Mouse (Mus musculus) splenic B cell, adult 2 months (primary cell): Measurements from ENCODE around the gene Nsun3.

Experiments
- DNase-seq: peaks from one replicate; pipeline ENCODE4 v3.0.0-alpha.2; 2011; ENCODE audit warnings: low read depth, low spot score
- H3K27me3 ChIP-seq: 2 replicates; pipeline ENCODE4 v1.6.1; 2012; ENCODE audit warnings: mild to moderate bottlenecking, low read length, moderate library complexity, mixed read lengths; ENCODE audit not compliant: control insufficient read depth, poor library complexity, insufficient read depth, severe bottlenecking
- H3K36me3 ChIP-seq: 2 replicates; pipeline ENCODE4 v1.6.1; 2012; ENCODE audit warnings: mild to moderate bottlenecking, low read length, moderate library complexity, mixed read lengths; ENCODE audit not compliant: control insufficient read depth, poor library complexity, insufficient read depth, severe bottlenecking

The Nsun3 gene

DNA sequence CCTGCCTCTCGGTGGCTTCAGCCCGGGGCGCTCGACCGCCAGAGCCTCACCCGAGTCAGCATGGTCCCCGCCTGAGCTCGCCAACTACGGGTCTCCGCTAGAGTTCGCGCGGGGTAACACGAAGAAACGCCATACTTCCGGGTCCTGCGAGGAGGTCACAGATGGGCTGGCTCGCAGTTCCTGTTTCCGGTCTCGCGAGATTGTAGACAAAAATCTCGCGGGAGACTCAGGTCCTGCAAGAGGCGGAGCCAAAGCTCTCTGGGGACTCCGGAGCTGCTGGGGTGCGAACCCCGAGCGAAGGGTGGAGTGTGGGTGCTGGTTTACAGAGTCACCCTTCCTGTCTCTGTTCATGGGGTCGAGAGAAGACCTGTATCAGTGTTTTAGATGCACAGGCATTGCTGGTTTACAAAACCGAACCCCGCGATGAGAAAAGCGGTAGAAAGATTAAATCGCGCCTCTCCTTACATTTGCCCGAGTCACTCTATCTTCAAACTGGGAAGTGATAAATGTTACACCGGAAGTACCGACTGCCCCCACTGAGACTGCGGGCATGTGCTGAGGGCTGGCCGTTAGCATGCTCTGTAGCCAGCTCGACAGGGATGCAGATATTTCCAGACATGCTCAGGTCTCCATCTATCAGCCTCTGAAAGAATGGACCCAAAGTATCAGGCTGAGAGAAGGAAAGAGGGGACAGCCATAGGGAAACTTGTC lies at the start of gene Nsun3:
TSS of gene Nsun3 (minus strand) at position 198 of the 711 bp plus-strand sequence.
- Histone ChIP-seq H3K27me3 (no peaks in the 10 kb centered on the region), H3K36me3 (no peaks in the 10 kb centered on the region; the same call in 1 of the 2 replicates)
- peak; percentile 98 for DNase-seq

DNA sequence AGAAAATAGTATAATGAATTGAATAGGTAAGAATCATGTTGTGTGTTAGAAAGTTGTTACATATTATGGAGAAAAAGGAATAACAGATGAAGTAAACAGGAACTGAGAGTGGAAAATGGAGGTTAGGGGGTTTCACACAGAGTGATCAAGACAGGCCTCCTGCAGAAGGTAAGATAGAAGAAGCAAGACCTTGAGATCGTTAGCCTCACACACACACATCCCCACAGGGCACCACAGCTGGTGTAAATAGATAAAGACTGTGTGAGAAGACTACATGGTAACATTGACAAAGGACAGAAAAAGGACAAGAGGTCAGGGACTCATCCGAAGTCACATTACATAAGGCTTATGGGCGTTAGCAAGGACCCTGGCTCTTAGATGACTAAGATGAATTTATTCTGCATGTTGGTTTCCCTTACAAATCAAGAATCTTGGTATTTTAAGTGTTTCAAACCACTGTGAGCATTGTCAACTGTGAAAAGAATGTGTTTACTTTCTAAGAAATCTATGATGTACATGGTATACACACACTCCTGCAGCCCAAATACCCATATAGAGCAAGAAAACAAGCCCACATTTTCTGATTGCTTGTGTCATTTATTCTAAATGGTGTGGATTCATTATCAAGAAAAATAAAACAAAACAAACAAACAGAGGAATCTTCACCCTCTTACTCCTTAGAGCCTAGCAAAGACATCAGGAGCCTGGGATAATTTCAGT lies 47.6 kb upstream of the Nsun3 start:
- no peaks in the 10 kb centered on the region for H3K36me3 ChIP-seq
- DNase-seq, result peak; percentile 59
- no peaks in the 10 kb centered on the region; the same call in 1 of the 2 replicates for H3K27me3 ChIP-seq

DNA sequence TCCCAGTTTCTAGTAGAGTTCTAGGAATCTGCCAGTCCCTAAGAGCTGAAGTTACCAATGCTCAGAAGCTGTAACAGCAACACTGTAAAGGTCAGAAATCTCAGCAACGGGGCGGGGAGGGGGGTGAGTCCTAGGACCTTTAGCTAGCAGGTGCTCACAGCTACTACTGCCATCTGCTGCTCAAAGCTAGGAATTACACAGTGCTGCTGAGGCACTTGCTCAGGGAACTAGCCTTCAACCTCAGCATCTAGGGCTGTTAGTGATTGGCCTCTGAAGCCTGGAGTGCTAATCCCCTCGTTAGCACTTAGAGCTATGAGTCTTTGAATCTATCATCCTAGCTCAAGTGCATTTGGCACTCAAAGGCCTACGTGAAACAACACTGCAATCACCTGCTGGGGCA lies 45.9 kb upstream of the Nsun3 start:
- H3K27me3 ChIP-seq, result no peaks in the 10 kb centered on the region; the same call in 1 of the 2 replicates
- no peaks in the 10 kb centered on the region for H3K36me3 ChIP-seq
- peak; percentile 80 for DNase-seq

DNA sequence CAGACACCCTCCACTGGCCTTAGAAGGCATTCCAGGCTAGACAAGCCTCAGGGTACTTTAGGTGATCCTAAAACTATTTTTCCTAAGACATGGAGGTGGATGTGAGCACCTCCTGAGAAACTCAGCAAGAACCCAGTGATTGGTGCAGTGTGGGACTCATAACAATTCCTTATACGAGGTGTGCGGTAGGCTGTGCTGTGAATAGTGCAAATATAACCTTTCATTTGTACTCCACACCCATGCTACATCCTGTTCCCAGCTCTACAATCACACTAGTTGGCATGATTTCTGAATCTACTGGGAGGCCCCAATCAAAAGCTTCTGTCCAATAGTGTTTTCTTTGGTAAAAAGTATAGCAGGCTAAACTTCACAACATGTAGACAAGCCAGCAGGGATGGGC lies 45.4 kb upstream of the Nsun3 start:
- Histone ChIP-seq H3K27me3 (no peaks in the 10 kb centered on the region; the same call in 1 of the 2 replicates), H3K36me3 (no peaks in the 10 kb centered on the region)
- no peak for DNase-seq

DNA sequence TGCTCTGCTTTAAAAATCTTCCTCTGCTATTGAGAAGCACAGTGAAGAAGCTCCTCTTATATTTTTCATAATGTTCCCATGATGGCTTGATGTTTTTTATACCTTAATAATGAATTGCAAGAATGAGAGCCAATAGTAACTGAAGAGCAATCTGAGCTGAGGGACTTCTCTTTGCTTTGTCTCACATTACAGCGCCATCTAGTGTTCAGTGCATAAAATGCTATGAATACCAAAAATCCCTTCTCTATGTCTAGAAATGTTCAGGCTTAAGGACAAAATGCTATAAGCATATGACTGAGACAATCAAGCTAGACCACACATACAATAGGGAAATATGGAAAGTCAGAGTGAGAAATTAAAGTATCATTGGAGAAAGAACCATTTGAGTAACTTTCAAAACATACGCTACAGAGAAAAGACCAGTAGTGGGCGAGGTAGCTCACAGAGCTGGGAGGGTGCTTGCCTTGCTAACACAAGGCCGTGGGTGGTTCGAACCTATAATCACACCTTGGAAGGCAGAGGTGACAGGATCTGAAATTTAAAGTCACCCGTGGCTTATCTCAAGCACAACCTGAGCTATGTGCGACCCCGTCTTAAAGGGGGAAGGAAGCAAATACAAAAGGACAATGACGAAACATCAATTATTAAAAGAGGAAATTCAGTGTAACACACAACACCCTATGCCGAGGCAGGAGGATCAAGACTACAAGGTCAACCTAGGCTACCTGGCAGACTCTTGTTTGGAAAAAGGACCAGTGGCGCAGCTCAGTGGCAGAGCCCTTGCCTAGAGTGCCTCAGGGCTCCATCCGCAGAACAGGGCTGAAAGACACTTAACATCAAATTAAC lies 39.8 kb upstream of the Nsun3 start:
- peak; percentile 70 for DNase-seq
- no peaks in the 10 kb centered on the region for H3K36me3 ChIP-seq
- H3K27me3 ChIP-seq, result no peaks in the 10 kb centered on the region

DNA sequence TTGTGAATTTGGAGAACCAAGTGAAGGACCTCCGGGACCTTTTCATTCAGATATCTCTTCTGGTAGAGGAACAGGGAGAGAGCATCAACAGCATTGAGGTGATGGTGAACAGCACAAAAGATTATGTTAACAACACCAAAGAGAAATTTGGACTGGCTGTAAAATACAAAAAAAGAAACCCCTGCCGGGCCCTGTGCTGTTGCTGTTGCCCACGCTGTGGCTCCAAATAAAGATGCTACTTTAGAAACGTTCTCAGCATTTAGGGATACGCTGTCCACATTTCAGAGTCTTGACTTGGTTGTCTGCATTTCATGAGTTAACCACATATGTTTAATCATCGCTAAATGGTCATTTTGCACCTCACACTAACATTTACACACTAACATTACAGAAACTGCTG lies 35.9 kb upstream of the Nsun3 start:
- Histone ChIP-seq H3K27me3 (no peaks in the 10 kb centered on the region), H3K36me3 (0 out of 2 replicates have a peak, but pooled peaks cover 1% of the 10 kb centered on the region)
- DNase-seq, result no peak

DNA sequence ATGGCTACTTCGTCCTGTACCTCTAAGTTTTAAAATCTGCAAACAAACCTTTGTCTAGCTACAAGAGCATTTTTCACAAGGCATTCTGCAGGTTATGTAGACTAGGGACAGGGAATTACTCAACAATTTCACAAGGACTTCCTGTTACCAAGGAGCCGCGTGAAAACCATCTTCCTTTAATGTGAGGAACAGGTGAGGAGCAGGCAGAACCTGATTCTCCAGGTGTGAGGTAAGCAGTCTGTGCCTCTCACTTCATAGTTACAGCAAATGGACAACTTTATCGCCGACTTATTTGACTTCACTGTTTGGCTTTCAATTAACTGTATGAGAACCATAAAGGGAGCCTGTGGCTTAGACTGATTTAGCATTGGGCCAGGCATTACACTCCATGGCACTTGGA lies 27.9 kb upstream of the Nsun3 start, which contains the start of gene Stx19:
TSS of gene Stx19 (plus strand) at position 186 of the 400 bp plus-strand sequence.
- H3K27me3 ChIP-seq, result no peaks in the 10 kb centered on the region
- H3K36me3 ChIP-seq, result 0 out of 2 replicates have a peak, but pooled peaks cover 1% of the 10 kb centered on the region
- DNase-seq, result no peak

DNA sequence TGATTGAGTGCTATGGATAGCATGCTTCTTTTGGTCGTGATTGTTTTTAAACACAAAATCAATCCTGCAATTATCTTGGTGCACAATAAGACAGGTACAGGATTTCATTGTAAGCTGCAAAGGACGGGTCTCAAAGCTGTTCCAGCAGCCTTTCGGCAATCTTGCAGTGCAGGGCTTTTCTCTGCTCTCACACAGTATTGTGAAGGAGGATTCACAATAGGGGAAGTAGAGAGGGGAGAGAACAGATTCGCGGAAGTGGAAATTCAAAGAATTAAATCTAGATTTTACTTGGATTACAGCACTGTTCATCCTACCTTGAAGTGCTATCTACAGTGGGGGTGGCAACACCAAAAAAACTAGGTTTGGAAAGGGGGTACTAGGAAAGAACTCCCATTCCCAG lies 27.2 kb upstream of the Nsun3 start:
- no peak for DNase-seq
- Histone ChIP-seq H3K27me3 (no peaks in the 10 kb centered on the region), H3K36me3 (0 out of 2 replicates have a peak, but pooled peaks cover 1% of the 10 kb centered on the region)

DNA sequence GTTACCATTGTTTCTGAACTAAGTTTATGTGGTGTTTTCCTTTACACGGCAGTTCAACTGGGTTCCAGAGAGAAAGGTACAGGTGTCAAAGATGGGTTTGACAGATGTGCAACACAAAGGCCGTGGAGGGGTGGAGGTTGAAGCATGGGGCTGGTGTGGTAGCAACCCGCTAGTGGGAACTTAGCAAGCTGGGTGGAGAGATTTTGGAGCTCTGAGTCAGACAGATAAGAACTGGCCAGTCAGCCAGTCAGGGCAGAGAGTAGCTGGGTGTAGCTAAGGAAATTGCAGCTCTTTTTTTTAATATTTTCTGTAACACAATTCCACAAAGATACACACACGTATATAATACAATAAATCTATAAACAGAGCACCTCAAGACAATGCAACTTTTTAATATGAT lies 24.2 kb upstream of the Nsun3 start:
- Histone ChIP-seq H3K27me3 (no peaks in the 10 kb centered on the region), H3K36me3 (no peaks in the 10 kb centered on the region)
- no peak for DNase-seq

DNA sequence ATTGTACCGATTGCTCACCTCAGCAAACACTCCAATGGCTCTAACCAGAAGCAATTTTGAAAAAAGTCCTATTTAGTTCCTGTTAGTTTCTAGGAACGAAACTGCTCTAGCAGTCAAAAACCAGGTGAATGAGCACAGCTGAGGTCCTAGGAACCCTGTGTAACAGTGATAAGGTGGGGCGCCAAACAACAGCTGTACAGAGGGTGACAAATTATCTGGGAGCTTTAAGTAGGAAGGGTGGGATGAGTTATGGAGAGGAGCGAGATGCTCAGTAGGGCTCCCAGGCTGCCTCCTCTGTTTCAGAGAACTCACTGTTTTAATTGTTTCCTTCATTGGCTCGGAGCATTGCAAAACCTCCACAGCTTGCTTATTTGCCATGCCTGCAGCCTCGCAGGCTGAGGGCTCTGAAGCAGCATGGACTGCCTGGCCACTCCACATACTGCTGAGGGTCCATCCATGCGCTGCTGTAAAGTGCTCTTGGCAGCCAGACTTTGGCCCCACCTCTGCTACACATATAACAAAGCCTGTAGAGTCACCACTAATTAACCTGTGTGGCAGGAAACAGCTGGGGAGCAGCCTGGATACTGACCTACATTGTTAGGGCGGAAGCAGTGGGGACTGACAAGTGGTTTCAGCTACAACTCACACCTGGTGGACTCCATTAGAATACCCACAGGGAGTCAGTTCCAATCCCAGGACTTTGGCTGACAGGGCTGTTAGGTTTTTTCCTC lies 20.8 kb upstream of the Nsun3 start:
- no peaks in the 10 kb centered on the region for H3K27me3 ChIP-seq
- no peak for DNase-seq
- H3K36me3 ChIP-seq, result peaks cover 8% of the 10 kb centered on the region; the same call in 1 of the 2 replicates

DNA sequence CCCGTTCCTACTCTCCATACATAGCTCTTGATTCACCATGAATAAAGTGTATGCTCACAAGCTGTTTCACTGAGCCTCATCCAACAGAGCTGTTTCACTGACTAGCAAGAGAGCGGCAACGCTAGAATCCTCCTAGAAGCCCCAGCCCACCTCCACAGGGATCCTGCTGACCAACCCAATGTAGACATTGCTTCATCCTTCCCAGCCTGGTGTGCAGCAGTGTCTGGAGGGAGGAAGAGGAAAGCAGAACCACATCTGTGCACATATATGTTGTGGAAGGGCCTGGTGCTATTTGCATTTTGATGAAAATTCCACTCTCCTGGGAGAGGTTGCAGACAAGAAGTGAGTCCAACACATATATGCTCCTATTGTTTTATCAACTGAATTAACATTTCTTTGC lies 18.0 kb upstream of the Nsun3 start:
- Histone ChIP-seq H3K27me3 (no peaks in the 10 kb centered on the region), H3K36me3 (peaks cover 8% of the 10 kb centered on the region; the same call in 1 of the 2 replicates)
- DNase-seq, result no peak

DNA sequence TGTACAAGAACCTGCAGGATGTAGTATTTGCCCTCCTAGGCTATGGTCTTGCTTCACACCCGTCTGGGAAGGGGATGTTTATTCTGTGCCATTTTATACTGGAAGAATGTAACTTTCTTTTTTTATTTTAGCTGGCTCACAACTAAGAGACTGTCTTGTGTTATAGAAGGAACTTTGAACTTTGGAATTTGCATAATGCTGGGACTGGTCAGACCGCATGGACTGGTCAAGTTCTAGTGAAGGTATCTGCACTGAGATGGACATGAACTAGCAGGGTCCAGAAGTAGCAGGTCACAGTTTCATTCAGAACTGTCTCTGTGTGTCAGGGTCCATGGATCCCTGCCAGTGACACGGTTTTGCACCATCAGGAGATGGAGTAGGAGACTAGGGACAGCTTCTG lies 13.2 kb upstream of the Nsun3 start:
- 0 out of 2 replicates have a peak, but pooled peaks cover 4% of the 10 kb centered on the region for H3K36me3 ChIP-seq
- DNase-seq, result no peak
- H3K27me3 ChIP-seq, result no peaks in the 10 kb centered on the region

DNA sequence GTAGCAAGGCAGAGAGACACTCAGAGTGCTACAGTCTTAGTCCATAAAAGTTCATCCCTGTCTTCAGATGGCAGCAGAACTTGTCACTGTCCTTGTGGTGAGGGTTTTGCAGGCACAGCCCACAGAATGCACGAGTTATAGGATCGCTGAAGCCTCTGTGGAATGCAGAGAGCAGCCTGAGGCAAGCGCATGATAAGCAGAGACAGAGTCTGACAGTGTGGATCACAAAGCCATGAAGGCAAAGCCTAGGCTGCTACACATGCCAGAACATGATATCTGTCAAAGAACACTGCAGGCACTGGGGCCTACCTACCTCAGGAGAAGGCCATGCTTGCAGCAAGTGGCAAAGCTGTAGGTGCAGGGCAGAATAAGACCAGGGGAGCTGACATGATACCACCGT lies 12.8 kb upstream of the Nsun3 start:
- no peak for DNase-seq
- no peaks in the 10 kb centered on the region for H3K27me3 ChIP-seq
- 0 out of 2 replicates have a peak, but pooled peaks cover 2% of the 10 kb centered on the region for H3K36me3 ChIP-seq

DNA sequence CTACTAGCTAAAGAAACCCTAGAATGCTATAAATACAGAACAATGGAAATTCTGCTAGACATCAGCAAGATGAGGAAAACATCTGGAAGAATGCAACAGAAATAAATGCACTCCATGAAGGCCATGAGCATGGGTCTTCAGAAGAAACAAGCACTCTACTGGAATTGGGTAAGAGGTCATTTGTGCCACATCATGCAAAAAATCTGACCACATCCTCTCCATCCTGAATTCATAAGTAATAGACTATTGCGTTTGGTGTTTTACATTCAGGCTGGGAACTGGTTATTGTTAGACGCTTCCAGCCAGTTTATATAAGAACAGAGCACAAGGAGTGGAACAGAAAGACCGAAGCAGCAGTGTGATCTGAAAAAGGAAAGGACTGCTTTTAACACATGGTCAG lies 12.2 kb upstream of the Nsun3 start:
- Histone ChIP-seq H3K27me3 (no peaks in the 10 kb centered on the region), H3K36me3 (no peaks in the 10 kb centered on the region)
- DNase-seq, result no peak
